Mouse (Mus musculus) lung, postnatal 25 days (tissue): ENCODE results near the gene Zfp580.

Experiments used
- DNase-seq: peaks from one replicate; pipeline ENCODE4 v3.0.0; 2022; ENCODE audit warnings: low spot score

Zfp580 gene

GRCm38 (mm10) chr7:5035628-5036027 is 15.7 kb upstream of the Zfp580 start:
- DNase-seq = no peak

DNA sequence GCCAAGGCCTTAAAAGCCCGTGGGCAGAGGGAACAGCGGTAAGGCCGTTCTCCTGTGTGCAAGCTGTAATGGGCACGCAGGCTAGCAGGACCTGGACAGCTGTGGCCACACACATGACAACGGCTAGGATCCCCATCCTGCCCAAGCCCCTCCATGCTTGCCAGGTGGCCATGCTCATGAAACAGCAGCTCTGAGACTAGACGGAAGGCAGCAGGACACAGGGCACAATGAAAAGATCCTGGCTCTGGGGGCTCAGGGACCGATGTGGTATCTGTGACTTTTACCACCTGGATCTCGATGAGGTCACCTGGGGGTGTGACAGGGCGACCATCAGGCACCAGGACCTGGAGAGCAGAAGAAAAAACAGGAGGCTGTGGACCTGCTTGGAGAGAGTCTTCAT is 15.2 kb upstream of the Zfp580 start:
- no peak for DNase-seq

DNA sequence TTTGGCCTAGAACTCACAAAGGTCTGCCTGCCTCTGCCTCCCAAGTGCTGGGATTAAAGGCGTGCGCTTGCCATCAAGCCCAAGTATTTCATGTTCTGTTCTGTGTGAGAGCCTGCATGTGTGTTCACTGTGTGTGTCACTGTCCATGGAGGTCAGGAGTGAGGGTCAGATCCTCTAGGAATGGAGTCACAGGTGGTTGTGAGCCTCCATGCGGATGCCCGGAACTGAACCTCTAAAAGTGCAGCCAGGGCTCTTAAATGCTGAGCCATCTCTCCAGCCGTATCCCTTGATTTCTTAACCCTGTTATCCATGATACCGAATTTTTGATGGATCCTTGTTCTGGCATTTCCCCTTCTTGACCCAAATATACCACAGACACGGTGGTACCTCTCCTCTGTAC is 14.3 kb upstream of the Zfp580 start:
- DNase-seq = no peak

GRCm38 (mm10) chr7:5037467-5037866 is 13.9 kb upstream of the Zfp580 start:
- DNase-seq = no peak

DNA sequence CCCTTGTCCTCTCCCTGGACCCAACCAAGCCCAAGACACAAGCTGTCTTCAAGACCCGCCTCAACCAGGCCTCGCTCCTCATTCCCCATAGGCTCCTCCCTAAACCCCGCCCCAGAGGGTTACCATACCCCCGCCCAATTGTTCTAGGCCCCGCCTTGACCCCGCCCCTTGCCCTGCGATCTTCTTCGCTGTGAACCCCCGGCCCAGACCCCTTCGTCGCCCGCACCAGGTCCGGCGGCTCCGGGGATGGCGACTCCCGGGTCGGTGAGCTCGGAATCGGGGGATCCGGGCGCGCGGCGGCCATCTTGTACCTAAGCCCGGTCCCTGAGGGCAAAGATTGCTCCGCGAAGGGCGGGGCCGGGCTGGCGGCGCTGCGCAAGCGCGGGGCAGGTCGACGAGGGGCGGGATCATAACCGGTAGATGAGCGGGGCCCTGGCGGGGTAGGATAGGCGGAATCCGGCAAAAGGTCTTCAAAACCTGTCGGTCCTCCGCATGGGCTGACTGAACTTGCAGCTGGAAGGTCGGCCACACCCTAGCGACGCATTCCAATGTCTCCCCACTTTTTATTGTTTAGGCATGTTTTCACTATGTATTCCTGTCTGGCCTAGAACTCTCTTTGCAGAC is 13.1 kb upstream of the Zfp580 start, which contains the start of gene Zfp784:
TSS of gene Zfp784 (minus strand) at position 338 of the 624 bp plus-strand sequence.
- peak; percentile 95 for DNase-seq

- no peak for DNase-seq
Measured at GRCm38 (mm10) chr7:5038940-5039339, 12.4 kb upstream of the Zfp580 start.

DNA sequence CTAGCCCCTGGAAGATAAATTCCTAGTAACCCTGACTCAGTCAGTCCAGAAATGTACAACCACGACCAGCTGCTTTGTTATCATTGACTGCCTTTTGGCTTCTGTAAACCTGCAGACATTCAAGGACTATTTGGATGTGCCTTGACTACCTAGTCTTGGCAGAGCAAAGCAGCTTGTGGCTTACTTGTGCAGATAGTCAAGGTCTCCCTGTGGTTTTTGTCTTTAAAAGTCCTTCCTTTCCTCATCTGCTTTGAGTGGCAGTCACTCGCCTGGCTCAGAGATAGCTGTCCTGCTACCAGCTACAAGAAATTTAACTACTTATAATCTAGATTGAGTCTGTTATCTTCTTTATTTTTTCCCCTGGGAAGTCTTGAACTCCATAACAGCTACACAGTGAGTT is 6.4 kb upstream of the Zfp580 start:
- no peak for DNase-seq

GRCm38 (mm10) chr7:5046112-5046511 is 5.2 kb upstream of the Zfp580 start:
- DNase-seq = no peak

DNA sequence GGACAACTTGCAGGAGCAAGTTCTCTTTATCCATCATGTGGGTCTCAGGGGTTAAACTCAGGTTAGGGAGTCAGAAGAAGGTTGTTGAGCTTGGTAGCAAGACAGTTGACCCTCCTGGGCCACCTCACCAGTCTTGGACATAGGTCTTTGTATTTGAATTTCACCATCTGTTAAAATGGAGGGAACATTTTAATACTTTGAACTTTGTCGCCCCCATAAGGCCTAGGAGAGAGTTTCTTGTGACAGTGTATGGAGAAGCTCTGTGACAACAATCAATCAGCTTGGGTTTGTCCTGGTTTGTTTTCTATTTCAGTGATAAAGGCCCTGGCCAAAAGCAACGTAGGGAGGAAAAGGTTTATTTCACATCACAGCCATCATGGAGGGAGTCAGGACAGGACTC is 4.0 kb upstream of the Zfp580 start:
- peak; percentile 70 for DNase-seq

DNA sequence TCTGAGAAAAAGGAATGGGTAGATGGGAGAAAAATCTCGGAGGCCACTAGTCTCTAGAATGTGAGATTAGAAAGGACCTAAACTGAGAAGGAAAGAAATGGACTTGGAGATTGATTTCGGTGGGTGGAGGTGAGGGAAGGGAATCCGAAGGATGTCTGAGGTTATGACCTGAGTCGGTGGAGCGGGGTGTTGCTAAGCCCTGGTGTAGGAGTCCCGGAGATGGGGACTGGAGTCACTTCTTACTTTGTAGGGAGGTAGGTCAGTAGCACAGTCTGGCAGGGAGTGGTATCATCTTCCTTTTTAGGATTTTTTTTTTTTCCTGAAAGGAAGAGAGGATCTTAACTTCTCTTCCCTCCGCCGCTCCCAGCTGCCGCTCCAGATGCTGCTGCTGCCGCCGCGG is 1.1 kb downstream of the Zfp580 start:
- no peak for DNase-seq

GRCm38 (mm10) chr7:5052931-5053343 is 1.6 kb downstream of the Zfp580 start:
- no peak for DNase-seq

DNA sequence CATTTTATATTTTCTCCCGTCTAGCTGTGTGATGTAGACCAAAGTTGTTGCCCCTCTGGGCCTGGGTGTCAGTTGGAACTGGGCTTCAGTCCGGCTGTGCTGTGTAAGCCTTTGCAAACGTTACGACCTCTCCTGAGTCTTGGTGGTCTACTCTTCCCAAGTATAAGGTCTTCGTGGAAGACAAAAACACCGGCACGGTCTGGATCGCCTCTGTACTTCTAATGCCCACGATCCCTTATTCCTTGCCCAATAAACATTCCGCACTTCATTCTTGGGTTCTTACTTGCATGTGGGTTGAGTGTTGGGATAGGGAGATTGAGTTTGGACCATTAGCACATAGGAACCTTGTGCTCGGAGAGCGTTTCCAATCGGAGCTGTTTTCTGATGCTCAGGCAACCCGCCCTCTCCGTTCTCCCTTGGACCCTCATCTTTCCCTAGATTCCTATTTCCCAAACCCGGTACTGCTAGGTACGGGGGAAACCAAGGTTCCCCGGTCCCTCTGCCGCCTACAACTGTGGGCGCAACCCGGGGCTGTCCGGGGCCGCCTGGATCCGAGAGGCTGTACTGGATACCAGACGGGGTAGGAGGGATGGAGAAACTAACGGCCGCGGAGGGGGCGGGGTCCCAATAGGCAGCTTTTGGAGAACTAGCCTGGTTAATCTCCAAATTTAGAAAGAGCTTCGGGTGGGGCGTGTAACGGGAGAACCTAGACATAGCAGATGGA is 2.3 kb downstream of the Zfp580 start:
- no peak for DNase-seq

DNA sequence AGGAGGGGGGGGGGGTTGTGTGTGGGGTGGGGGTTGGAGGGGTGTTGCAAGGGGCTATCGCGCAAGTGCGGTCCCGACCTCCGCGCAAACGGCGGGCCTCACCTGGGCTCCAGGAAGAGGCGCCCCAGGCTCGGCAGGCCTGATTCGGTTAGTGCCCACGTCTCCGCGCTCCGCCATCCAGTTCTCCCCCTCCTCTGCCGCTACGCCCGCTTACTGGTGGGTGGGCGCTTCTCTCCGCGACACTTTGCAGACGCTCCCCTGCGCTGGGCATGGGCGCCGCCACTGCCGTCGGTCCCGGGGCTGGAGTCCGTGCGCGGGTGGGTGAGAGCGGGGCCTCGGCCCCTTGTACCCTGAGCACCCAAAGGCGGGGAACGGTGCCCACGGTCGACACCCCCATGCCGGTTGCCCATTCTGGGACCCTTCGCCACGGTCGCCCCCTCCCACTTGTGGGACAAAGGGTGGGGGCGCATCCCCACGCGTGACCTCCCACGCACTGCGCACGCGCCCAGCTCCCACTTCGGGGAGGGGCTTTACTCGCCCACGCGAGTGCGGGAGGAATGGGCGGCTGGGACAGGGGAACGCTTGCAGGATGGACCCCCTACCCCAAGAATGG is 5.4 kb downstream of the Zfp580 start:
- no peak for DNase-seq

DNA sequence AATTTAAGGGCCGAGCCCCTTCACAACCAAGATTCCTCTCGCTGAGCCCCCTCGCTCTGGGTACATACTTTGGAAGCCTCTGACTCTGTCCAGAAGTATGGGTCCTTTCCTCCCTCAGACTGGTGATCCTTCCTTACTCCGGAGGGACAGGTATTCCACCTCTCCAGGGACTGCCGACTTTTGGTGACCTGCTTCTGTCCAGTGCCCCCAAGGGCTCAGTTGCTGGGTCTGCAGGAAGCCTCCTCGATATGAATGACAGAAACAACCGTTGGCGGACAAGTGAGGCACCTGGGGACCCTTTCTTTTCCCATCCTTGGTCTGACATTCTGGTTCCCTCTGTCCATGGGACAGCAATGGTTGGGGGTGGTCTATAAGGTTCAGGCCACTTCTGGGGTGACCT is 6.0 kb downstream of the Zfp580 start:
- no peak for DNase-seq

GRCm38 (mm10) chr7:5057804-5058203 is 6.5 kb downstream of the Zfp580 start:
- DNase-seq = no peak

GRCm38 (mm10) chr7:5058631-5059030 is 7.3 kb downstream of the Zfp580 start:
- no peak for DNase-seq

DNA sequence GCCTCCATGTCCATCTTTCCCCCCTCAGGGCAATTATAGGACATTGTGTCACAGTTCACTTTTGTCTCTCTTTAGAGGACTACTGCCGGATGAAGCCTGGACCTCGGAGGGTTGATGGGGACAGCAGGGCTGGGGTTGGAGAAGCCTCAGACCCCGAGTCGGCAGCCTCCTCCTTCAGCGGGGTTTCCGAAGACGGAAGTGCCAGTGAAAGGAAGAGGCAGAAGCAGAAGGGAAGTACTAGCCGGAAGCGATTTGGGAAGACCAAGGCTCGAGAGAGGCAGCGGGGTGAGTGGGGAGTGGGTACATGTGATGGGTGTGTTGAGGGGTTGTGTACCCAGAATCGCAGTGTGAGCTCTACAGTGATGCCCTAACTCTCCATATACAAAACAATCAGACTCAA is 8.1 kb downstream of the Zfp580 start:
- DNase-seq = no peak

DNA sequence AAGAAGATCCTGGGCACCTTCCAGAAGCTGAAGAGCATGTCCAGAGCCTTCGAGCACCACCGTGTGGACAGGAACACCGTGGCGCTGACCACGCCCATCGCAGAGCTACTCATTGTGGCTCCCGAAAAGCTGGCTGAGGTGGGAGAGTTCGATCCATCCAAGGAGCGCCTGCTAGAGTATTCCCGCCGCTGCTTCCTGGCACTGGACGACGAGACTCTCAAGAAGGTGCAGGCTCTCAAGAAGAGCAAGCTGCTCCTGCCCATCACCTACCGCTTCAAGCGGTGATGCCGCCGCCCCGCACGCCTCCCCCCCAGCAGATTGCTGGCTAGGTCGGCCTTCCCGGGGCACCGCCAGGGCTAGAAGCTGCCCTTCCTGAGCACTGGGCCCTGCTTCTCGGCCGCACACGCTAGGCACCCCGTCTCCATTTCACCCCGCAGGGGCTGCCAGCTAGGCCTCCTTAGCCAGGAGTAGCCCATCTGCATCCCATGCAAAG is 8.9 kb downstream of the Zfp580 start:
- DNase-seq = peak; percentile 80

DNA sequence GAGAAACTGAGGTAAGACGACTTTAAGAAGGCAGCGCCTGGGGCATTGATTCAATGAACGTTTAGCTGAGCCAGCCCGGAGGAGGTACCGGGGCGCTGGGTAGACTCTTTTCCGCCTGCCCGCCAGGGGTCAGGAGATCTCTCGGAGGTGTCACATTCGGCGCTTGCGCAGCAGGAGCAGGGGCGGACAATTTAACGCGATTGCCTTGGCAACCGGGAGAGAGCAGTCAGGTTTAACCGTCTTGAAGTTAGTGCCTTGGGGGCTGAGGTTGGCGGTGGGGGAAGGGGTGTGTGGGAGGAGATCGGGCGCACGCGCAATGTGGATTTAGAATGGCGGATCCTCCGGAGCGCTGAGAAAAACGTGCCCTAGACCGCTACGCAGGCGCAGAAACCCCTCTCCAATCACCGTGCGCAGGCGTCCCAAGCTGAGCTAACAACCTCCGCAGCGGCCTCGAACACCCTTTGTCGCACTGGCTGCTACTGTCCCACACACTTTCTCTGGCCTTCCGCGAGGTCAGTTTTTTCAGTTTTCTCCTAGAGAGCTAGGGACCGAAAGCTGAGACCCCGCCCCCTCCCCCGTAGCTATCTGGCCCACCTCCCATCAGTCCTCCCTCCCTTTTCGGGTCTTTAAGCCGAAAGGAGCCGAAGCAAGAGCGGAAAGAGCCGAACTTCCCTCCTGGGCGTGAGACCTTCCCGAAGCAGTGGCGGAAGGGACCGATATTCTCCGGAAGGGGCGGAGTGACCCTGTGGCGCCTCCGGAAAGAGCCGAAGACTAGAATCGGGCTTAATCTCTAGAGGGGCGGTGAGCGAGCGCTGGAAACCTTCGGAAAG is 9.8 kb downstream of the Zfp580 start:
- DNase-seq = peak; percentile 98

- DNase-seq = peak; percentile 92
Measured at GRCm38 (mm10) chr7:5061774-5062359, 10.5 kb downstream of the Zfp580 start, which contains the start of gene U2af2. U2af2 (plus strand) TSS chr7:5062143.

DNA sequence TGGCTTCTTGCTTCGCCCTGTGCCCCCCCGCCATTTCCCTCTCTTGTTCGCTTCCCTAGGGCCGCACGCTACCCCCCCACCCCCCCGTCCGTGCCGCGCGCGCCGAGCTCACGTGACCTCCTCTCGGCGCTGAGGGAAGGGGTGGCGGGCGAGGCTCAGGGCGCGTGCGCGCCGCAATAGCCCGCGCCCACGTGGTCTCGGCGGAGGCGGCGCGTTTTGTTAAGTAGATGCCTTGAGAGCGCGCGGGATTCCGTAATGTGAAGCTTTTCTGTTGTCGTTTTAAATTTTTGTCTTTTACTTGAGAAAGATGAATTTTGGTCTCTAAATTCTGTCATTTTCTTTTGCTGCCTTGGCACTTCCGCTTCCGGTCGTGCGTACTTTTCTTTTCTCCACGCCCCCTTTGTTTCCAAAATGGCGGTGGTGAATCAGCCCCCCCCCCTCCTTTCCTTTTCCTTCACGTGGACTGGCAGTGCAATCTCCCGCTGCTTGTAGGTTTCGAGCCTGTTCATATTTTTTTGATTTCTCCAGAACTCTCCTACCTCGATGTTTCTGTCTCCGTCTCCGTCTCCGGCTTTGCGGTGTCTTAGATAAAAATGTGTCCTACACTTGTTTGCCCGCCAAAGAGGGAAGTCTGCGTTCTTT is 11.1 kb downstream of the Zfp580 start:
- peak; percentile 65 for DNase-seq
